Mouse (Mus musculus) large intestine, adult 2 months (tissue): ENCODE measurements around the gene Bcat2. TPM values are rescaled to one million over a fixed set of nuclear protein-coding genes. Genes with fewer than 3 reads are reported as not detected.

Source experiments
- DNase-seq: peaks from one replicate; pipeline ENCODE4 v3.0.0-alpha.2; 2012; ENCODE audit warnings: low read depth, low spot score
- WGBS: fragments of 180-500 bp; shearing (Covaris S2); methylation state at CpG from one replicate; pipeline ENCODE4 v1.1.7; 2018; 5-methylcytosine and 5-hydroxymethylcytosine counted together
- polyA plus RNA-seq: library from polyadenylated mRNA; depleted of rRNA; stranded (reverse); fragments of >200 nt; gene quantifications from 2 replicates; pipeline ENCODE4 v1.2.3, GENCODE M21; 2012

Bcat2 gene
- polyA plus RNA-seq, 1 experiment = 40.9 TPM

- no peak for DNase-seq
- WGBS = 93% methylated on average over 5 of the region's 5 CpGs
Observed at GRCm38 (mm10) chr7:45618316-45618715, 48.4 kb downstream of the Bcat2 start.

GRCm38 (mm10) chr7:45619592-45619991 lies 49.6 kb downstream of the Bcat2 start:
- 92% methylated on average over 5 of the region's 5 CpGs for WGBS
- DNase-seq = no peak

DNA sequence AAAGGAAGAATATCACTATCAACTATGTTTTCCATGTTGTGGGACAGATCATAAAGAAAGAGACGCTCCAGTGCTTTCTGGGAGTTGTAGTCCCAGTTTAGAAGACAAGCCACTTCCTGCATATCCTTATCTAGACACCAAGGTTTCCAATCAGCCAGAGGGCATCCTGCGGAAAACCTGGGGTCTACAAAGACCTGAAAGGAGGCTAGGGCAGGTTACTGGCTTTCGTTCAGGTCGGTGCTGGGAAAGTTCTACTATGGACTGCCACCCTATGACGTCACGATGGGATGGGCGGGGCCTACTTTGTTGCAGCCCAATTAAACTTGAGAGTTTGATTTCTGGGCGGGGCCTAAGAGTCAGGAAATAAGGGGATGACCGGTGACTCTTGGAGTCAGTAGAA lies 51.5 kb downstream of the Bcat2 start, which contains the start of gene Izumo1:
Gene Izumo1 (plus strand): TSS at position 369 of the 400 bp plus-strand sequence.
- DNase-seq = no peak
- 37% methylated on average over 9 of the region's 9 CpGs for WGBS

- DNase-seq = no peak
- 92% methylated on average over 11 of the region's 11 CpGs for WGBS
Observed at GRCm38 (mm10) chr7:45623507-45623906, 53.6 kb downstream of the Bcat2 start.

- 63% methylated on average over 3 of the region's 3 CpGs for WGBS
Observed at GRCm38 (mm10) chr7:45624718-45625117, 54.8 kb downstream of the Bcat2 start.

DNA sequence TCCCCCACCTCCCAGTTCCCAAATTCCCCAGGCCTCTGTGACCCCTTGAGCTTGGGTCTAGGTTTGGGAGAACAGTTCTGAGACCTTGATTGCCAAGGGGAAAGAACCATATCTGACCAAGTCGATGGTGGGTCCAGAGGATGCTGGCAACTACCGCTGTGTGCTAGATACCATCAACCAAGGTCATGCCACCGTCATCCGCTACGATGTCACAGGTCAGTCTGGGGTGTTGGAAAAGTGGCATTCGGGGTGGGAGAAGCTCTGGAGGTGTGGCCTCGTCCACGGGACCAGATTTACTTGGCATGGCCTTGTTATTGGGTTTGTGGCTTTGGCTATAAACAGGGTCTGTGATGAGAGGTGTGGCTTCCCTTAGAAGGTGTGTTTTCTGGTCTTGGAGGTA lies 55.5 kb downstream of the Bcat2 start:
- no peak for DNase-seq

More at GRCm38 (mm10) chr7:45624718-45625117, 54.8 kb downstream of the Bcat2 start:
- no peak for DNase-seq

DNA sequence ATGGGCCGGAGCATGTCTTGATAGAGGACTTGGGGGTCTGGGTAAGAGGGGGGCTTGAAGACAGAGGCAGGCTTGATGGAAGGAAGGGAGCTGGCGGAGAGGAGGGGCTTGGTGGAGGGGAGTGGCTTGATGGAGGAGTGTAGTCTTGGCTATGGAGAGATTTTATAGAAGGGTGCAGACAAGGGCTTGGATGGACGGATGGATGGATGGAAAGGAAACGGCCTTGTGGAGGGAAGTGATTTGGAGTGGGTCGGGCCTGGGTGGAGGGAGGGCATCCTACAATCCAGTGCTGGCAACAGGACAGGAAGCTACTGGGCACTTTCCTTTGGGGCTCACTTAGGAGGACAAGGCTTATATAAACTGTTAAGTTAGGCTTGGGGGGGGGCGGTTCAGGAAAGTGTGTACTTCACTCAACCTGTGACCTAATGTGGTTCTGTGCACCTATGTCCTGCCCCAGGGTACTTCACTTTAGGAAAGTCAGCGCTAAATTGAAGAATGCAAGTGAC lies 56.7 kb downstream of the Bcat2 start:
- WGBS = 92% methylated on average over 7 of the region's 7 CpGs
- no peak for DNase-seq

More for the DNA sequence above, 55.5 kb downstream of the Bcat2 start:
- 69% methylated on average over 8 of the region's 8 CpGs for WGBS

- 84% methylated on average over 9 of the region's 9 CpGs for WGBS
- no peak for DNase-seq
Observed at GRCm38 (mm10) chr7:45627261-45627660, 57.3 kb downstream of the Bcat2 start, which contains the start of gene Rasip1. Gene Rasip1, plus strand, starts transcription at chr7:45627488.

GRCm38 (mm10) chr7:45628364-45629294 lies 58.7 kb downstream of the Bcat2 start:
- 2% methylated on average over 102 of the region's 105 CpGs for WGBS
- DNase-seq = no peak

- DNase-seq = no peak
- 88% methylated on average over 23 of the region's 23 CpGs for WGBS
Observed at GRCm38 (mm10) chr7:45630064-45630907, 60.3 kb downstream of the Bcat2 start.

- WGBS = 55% methylated on average over 35 of the region's 35 CpGs
- DNase-seq = no peak
Observed at GRCm38 (mm10) chr7:45632499-45632898, 62.5 kb downstream of the Bcat2 start.

DNA sequence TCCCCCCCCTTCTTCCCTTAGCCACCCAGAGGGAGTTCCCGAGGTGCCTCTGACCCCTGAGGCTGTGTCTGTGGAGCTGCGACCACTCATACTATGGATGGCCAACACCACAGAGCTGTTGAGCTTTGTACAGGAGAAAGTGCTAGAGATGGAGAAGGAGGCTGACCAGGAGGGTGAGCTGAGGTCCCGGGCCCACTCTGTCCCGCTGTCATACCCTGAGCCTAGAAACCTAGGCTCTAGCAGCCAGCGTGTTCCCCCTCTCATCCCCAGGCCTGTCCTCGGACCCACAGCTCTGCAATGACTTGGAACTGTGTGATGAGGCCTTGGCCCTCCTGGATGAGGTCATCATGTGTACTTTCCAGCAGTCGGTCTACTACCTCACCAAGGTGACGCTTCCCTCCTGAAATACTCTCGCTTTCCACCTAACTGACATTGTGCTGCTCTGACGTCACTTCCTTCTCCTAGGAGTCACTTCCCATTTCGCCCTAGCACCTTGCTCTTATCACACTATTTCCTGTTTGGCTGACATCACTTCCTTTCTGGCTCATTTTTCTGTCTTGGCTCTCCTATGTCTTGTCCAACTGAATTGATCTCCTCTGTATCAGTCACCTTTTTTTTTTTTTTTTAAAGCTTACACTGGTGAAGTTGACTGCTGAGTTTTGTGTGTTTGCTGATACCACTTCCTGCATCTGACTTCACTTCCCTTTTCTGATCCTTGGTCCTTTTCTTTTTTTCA lies 65.2 kb downstream of the Bcat2 start:
- DNase-seq = no peak
- WGBS = 84% methylated on average over 11 of the region's 11 CpGs

GRCm38 (mm10) chr7:45635711-45636688 lies 66.0 kb downstream of the Bcat2 start:
- no peak for DNase-seq
- 81% methylated on average over 15 of the region's 15 CpGs for WGBS

- 87% methylated on average over 6 of the region's 6 CpGs for WGBS
- no peak for DNase-seq
Observed at GRCm38 (mm10) chr7:45637710-45638109, 67.8 kb downstream of the Bcat2 start.

DNA sequence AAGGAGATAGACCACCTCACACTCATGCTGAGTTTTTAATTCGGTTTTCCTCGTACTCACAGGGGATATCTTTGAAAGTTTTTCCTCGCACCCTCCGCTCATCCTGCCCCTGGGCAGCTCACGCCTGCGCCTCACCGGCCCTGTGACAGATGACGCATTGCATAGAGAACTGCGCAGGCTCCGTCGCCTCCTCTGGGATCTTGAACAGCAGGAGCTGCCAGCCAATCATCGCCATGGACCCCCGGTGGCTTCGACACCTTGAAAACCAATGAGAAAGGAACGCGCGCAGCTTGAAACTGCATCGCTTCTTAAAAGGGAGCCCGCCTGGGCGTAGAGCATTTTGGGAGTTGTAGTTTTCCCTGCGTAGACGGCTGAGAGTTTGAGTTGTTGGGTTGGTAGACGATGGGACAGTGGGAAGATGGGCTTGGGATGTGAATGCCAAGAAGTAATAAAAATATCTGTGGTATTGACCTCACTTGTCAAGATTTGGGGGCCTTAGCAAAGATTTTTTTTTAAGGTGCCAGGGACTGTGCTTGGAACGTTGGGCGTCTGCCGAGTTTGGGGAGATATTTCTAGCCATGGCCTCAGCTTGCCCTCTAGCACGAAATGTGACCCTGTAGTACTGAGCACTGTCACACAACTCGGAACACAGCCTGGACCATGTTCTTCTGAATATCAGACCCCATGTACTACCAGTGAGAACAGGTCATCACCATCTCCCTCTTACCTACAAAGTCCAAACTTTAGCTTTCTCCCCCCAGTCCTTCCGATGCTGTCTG lies 68.9 kb downstream of the Bcat2 start:
- DNase-seq = peak; percentile 88

More for the DNA sequence above, 68.9 kb downstream of the Bcat2 start:
- 39% methylated on average over 29 of the region's 29 CpGs for WGBS
